Mouse (Mus musculus) midbrain, embryonic 13.5 days (tissue): ENCODE results near the gene Greb1. TPM values are rescaled to one million over a fixed set of nuclear protein-coding genes. Genes with fewer than 3 reads are reported as not detected.
A peak's percentile ranks its signal among the peaks of the same experiment; 100 is the strongest.

Experiments used
- ATAC-seq: fragments of 200-750 bp; cut with Nextera tagmentation; 2 replicates; pipeline ENCODE4 v1.8.0; 2017; ENCODE audit warnings: mild to moderate bottlenecking, moderate TSS enrichment, moderate library complexity
- H3K27ac ChIP-seq: fragments of 300-500 bp; sonication (generic); 2 replicates; pipeline ENCODE4 v1.5.1; 2015; ENCODE audit warnings: inconsistent platforms, mild to moderate bottlenecking, moderate library complexity
- H3K27me3 ChIP-seq: fragments of 300-500 bp; sonication (generic); 2 replicates; pipeline ENCODE4 v1.6.1; 2015; ENCODE audit warnings: mild to moderate bottlenecking, inconsistent platforms
- H3K36me3 ChIP-seq: fragments of 300-500 bp; sonication (generic); 2 replicates; pipeline ENCODE4 v1.6.1; 2015; ENCODE audit warnings: mild to moderate bottlenecking, inconsistent platforms
- H3K4me1 ChIP-seq: fragments of 300-500 bp; sonication (generic); replicated peaks from 2 replicates; pipeline ENCODE4 v1.6.1; 2015; ENCODE audit warnings: inconsistent platforms
- H3K4me2 ChIP-seq: fragments of 300-500 bp; sonication (generic); replicated peaks from 2 replicates; pipeline ENCODE4 v1.6.1; 2015; ENCODE audit warnings: moderate library complexity, mild to moderate bottlenecking, inconsistent platforms
- H3K4me3 ChIP-seq: fragments of 300-500 bp; sonication (generic); replicated peaks from 2 replicates; pipeline ENCODE4 v1.5.1; 2015; ENCODE audit warnings: mild to moderate bottlenecking, inconsistent platforms
- H3K9ac ChIP-seq: fragments of 300-500 bp; sonication (generic); replicated peaks from 2 replicates; pipeline ENCODE4 v1.6.1; 2015; ENCODE audit warnings: mild to moderate bottlenecking, inconsistent platforms
- H3K9me3 ChIP-seq: fragments of 300-500 bp; sonication (generic); 2 replicates; pipeline ENCODE4 v1.6.1; 2016; ENCODE audit warnings: mild to moderate bottlenecking, inconsistent platforms
- WGBS: fragments of 180-500 bp; shearing (Covaris S2); methylation state at CpG from one replicate; pipeline ENCODE4 v1.1.7; 2015; 5-methylcytosine and 5-hydroxymethylcytosine counted together
- polyA plus RNA-seq: library from polyadenylated mRNA; unstranded; fragments of >200 nt; fragmentation: Nextera tagmentation; extraction: Ambion mirVana; gene quantifications from 2 replicates; pipeline ENCODE4 v1.2.1, GENCODE M21; 2015

Greb1 gene
- polyA plus RNA-seq, 1 experiment from 2014 or later = 2.7 TPM

GRCm38 (mm10) chr12:16752236-16752840, 48.3 kb downstream of the Greb1 start:
- H3K4me2 ChIP-seq = no peak overlapping the region
- no peak overlapping the region for H3K4me3 ChIP-seq
- H3K9ac ChIP-seq = no peak overlapping the region
- no peaks in the 10 kb centered on the region for H3K27me3 ChIP-seq
- H3K9me3 ChIP-seq = no peaks in the 10 kb centered on the region
- H3K4me1 ChIP-seq = peaks cover 17% of the 10 kb centered on the region
- no peaks in the 10 kb centered on the region for H3K36me3 ChIP-seq
- 50% methylated on average over 12 of the region's 12 CpGs for WGBS
- no peak for ATAC-seq
- H3K27ac ChIP-seq = no peak overlapping the region

- H3K27me3 ChIP-seq = no peaks in the 10 kb centered on the region
- H3K4me3 ChIP-seq = no peak overlapping the region
- H3K4me2 ChIP-seq = no peak overlapping the region
- peaks cover 15% of the 10 kb centered on the region for H3K4me1 ChIP-seq
- 92% methylated on average over 6 of the region's 6 CpGs for WGBS
- H3K9ac ChIP-seq = no peak overlapping the region
- no peak for ATAC-seq
- no peaks in the 10 kb centered on the region for H3K36me3 ChIP-seq
- H3K27ac ChIP-seq = no peak overlapping the region
- H3K9me3 ChIP-seq = no peaks in the 10 kb centered on the region
These were observed 49.1 kb downstream of the Greb1 start for GRCm38 (mm10) chr12:16751609-16752008.

GRCm38 (mm10) chr12:16740059-16740458, 60.6 kb downstream of the Greb1 start:
- WGBS = 34% methylated on average over 5 of the region's 5 CpGs
- Histone ChIP-seq H3K36me3 (no peaks in the 10 kb centered on the region), H3K9ac (0 out of 2 replicates have a peak overlapping the region, but pooled peaks have one; percentile 28), H3K4me1 (peaks cover 13% of the 10 kb centered on the region), H3K4me3 (no peak overlapping the region), H3K9me3 (no peaks in the 10 kb centered on the region), H3K27me3 (no peaks in the 10 kb centered on the region), H3K27ac (peak overlapping the region; percentile 39; the same call in 1 of the 2 replicates), H3K4me2 (peak overlapping the region; percentile 13; the same call in 1 of the 2 replicates)
- ATAC-seq = peak; percentile 35; the same call in 1 of the 2 replicates

GRCm38 (mm10) chr12:16737266-16737665, 63.4 kb downstream of the Greb1 start:
- Histone ChIP-seq H3K4me3 (no peak overlapping the region), H3K9me3 (no peaks in the 10 kb centered on the region), H3K27ac (no peak overlapping the region), H3K4me1 (peaks cover 13% of the 10 kb centered on the region), H3K9ac (no peak overlapping the region), H3K4me2 (no peak overlapping the region), H3K36me3 (no peaks in the 10 kb centered on the region), H3K27me3 (no peaks in the 10 kb centered on the region)
- WGBS = 15% methylated on average over 5 of the region's 5 CpGs
- ATAC-seq = no peak

DNA sequence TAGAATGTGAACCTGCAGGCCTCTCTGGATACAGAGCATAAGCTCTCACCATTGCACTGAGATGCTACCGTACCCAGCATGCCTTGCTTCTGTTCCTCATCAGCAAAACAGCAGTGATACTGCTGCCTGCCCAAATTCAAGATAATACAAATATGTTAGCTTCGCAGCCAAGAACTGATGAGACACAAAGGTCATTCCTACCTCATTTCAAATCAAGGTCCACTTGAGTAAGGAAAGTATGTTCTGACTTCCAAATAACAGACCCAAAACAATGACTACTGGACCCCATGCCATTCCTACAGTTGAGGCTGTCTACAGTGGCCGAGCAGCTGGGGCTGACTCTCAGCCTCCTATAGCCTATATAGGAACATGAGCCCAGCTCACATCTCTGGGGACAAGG, 66.0 kb downstream of the Greb1 start:
- Histone ChIP-seq H3K27me3 (no peaks in the 10 kb centered on the region), H3K9me3 (no peaks in the 10 kb centered on the region), H3K9ac (no peak overlapping the region), H3K36me3 (no peaks in the 10 kb centered on the region), H3K4me1 (peaks cover 13% of the 10 kb centered on the region), H3K27ac (no peak overlapping the region), H3K4me3 (no peak overlapping the region), H3K4me2 (no peak overlapping the region)
- no peak for ATAC-seq
- WGBS = 85% methylated on average over 3 of the region's 3 CpGs

- Histone ChIP-seq H3K9ac (no peak overlapping the region), H3K4me1 (peaks cover 13% of the 10 kb centered on the region), H3K27me3 (no peaks in the 10 kb centered on the region), H3K27ac (no peak overlapping the region), H3K4me2 (no peak overlapping the region), H3K36me3 (no peaks in the 10 kb centered on the region), H3K9me3 (no peaks in the 10 kb centered on the region), H3K4me3 (no peak overlapping the region)
- 49% methylated on average over 8 of the region's 8 CpGs for WGBS
- ATAC-seq = no peak
These were observed 66.7 kb downstream of the Greb1 start for GRCm38 (mm10) chr12:16734009-16734408.

GRCm38 (mm10) chr12:16731121-16731741, 69.5 kb downstream of the Greb1 start:
- H3K27ac ChIP-seq = no peak overlapping the region
- no peak overlapping the region for H3K4me3 ChIP-seq
- H3K4me2 ChIP-seq = no peak overlapping the region
- no peaks in the 10 kb centered on the region for H3K36me3 ChIP-seq
- H3K27me3 ChIP-seq = no peaks in the 10 kb centered on the region
- no peak for ATAC-seq
- peaks cover 6% of the 10 kb centered on the region; the same call in 1 of the 2 replicates for H3K4me1 ChIP-seq
- 24% methylated on average over 10 of the region's 11 CpGs for WGBS
- no peaks in the 10 kb centered on the region for H3K9me3 ChIP-seq
- no peak overlapping the region for H3K9ac ChIP-seq

DNA sequence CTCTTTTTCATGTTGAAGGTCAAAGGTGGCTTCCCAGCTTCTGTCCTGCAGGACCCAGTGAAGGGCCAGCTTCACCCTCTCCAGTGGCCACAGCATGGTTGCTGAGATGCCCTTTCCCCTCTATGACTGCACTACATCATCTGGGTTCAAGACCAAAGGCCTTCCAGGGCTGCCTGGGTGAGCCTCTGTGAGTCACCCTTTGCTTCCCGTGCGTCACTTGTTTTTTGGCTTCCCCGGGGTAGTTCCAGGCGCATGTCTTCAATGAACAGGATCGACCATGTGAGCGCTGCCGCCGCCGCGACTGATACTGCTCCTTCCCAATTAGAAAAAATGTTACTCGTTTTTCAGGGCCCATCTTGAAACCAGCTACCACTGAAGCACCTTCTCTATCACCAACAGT, 70.5 kb downstream of the Greb1 start:
- Histone ChIP-seq H3K9ac (no peak overlapping the region), H3K4me1 (peaks cover 6% of the 10 kb centered on the region; the same call in 1 of the 2 replicates), H3K27ac (no peak overlapping the region), H3K27me3 (no peaks in the 10 kb centered on the region), H3K4me2 (no peak overlapping the region), H3K4me3 (no peak overlapping the region), H3K36me3 (no peaks in the 10 kb centered on the region), H3K9me3 (no peaks in the 10 kb centered on the region)
- 85% methylated on average over 11 of the region's 11 CpGs for WGBS
- no peak for ATAC-seq

DNA sequence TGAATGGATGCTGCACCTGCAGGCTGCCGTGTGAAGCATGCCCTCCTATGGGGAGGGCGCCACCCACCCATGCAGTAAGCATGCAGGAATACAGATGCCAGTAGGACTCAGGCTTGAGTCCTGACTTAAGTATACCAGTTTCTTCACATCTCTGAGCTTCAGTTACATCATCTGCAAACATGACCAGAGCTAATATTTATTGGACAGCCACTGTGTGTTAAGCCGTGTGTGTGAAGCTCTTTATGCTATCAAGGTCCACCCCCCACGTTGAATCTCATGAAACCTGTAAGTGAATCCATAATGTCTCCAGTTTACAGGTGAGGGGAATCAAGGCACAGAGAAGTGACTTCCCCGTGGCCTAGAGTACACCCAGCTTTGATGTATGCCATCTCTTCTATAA, 72.5 kb downstream of the Greb1 start:
- no peak overlapping the region for H3K4me3 ChIP-seq
- no peaks in the 10 kb centered on the region for H3K27me3 ChIP-seq
- H3K4me2 ChIP-seq = no peak overlapping the region
- H3K27ac ChIP-seq = no peak overlapping the region
- no peaks in the 10 kb centered on the region for H3K9me3 ChIP-seq
- H3K36me3 ChIP-seq = no peaks in the 10 kb centered on the region
- H3K4me1 ChIP-seq = peaks cover 8% of the 10 kb centered on the region; the same call in 1 of the 2 replicates
- no peak for ATAC-seq
- no peak overlapping the region for H3K9ac ChIP-seq
- 87% methylated on average over 5 of the region's 5 CpGs for WGBS

- H3K27me3 ChIP-seq = no peaks in the 10 kb centered on the region
- H3K4me1 ChIP-seq = peaks cover 7% of the 10 kb centered on the region; the same call in 1 of the 2 replicates
- no peak overlapping the region for H3K9ac ChIP-seq
- WGBS = 79% methylated on average over 3 of the region's 3 CpGs
- no peak for ATAC-seq
- H3K4me3 ChIP-seq = no peak overlapping the region
- H3K4me2 ChIP-seq = no peak overlapping the region
- no peak overlapping the region for H3K27ac ChIP-seq
- H3K36me3 ChIP-seq = no peaks in the 10 kb centered on the region
- H3K9me3 ChIP-seq = no peaks in the 10 kb centered on the region
These were observed 74.5 kb downstream of the Greb1 start for GRCm38 (mm10) chr12:16726229-16726628.

DNA sequence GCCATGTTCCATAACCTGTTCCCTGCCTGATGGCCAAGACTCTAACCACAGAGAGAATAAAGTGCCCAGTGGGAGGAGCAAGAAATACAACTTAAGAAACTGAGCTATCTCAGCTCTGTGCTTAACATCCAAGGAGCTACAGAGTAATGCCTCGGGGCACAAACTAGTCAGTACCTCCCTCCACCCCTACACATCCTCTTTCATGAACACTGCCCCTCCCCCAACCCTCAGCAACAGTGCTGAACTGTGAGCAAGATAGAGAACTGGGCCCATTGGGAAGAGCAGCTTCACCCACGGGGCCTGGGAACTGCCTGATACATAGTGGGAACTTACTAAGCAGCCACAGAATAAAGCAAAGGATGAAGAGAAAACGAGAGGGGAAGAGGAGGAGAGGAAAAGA, 77.1 kb downstream of the Greb1 start:
- no peak overlapping the region for H3K9ac ChIP-seq
- no peak for ATAC-seq

DNA sequence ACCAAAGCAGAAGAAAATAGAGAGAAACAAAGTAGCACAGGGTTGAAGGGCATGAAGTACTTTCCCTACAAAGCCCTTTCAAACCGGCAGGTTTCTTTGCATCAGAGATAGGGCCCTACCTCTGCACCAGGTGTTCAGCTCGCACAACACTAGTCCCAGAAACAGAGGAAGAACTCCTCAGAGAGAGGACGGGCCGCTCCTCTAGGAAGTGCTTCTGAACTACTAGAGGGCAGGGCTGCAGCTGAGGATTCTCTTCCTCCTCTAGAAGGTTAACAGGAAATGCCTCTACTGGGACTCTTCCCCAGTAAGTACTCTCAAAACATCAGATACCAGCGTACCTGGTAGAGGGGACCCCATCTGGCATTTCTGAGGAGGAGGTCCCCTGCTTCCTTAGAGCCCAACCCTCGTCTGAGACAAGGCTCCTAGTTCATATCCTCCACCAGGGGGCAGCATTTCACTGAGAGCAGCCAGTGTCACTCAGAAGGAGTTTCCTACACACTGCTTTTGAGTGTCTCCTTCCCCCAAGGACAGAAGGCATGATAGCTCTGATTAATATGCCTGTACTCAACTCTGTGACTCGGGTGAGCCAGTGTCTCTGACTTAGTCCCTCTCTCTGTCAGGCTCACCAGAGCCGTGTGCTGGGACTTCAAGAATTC, 81.9 kb downstream of the Greb1 start:
- Histone ChIP-seq H3K27ac (no peak overlapping the region), H3K4me1 (0 out of 2 replicates have a peak, but pooled peaks cover 2% of the 10 kb centered on the region), H3K27me3 (no peaks in the 10 kb centered on the region), H3K9me3 (no peaks in the 10 kb centered on the region), H3K4me3 (no peak overlapping the region), H3K9ac (no peak overlapping the region), H3K4me2 (no peak overlapping the region), H3K36me3 (peaks cover 2% of the 10 kb centered on the region; the same call in 1 of the 2 replicates)
- ATAC-seq = peak; percentile 62
- WGBS = 46% methylated on average over 8 of the region's 8 CpGs

More for the DNA sequence above, 77.1 kb downstream of the Greb1 start:
- Histone ChIP-seq H3K4me3 (no peak overlapping the region), H3K27me3 (no peaks in the 10 kb centered on the region), H3K9me3 (no peaks in the 10 kb centered on the region), H3K27ac (no peak overlapping the region), H3K4me2 (no peak overlapping the region), H3K4me1 (0 out of 2 replicates have a peak, but pooled peaks cover 2% of the 10 kb centered on the region), H3K36me3 (no peaks in the 10 kb centered on the region)
- 68% methylated on average over 3 of the region's 3 CpGs for WGBS
